Mouse (Mus musculus) CD4-positive, CD25-positive, alpha-beta regulatory T cell, adult 4 months (primary cell): ENCODE data around the gene Grk6. TPM values are rescaled to one million over a fixed set of nuclear protein-coding genes. Genes with fewer than 3 reads are reported as not detected.

Experiments
- ATAC-seq: one replicate; pipeline ENCODE4 v1.8.0; 2017
- polyA plus RNA-seq, 2 experiments: library from polyadenylated mRNA; unstranded; fragments of 100-300 nt; shearing (Covaris generic); gene quantifications; one replicate each; pipeline ENCODE4 v1.2.1; 2017

The Grk6 gene
- 10 to 100 TPM; 26.4 to 36.7 TPM for polyA plus RNA-seq

DNA sequence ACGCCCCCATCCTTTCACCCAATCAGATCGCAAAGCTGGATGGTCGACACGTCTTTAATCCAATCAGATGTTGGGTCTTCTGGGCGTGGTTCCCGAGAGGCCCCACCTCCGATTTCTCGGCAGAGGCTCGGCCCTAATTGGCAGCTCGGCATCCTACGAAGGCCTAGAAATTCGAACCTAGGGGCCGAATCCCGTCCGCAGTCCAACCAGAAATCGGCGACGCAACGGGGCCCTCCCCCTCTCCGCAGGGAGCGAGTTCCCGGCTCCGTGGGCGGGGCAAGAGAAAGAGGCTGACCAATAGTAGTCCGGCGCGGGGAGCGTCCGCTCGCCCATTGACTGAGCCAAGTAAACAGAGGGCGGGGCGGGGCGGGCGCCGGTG lies at the start of gene Grk6:
Grk6 (plus strand) TSS at position 136 of the 379 bp plus-strand sequence.
- peak; percentile 82 for ATAC-seq

DNA sequence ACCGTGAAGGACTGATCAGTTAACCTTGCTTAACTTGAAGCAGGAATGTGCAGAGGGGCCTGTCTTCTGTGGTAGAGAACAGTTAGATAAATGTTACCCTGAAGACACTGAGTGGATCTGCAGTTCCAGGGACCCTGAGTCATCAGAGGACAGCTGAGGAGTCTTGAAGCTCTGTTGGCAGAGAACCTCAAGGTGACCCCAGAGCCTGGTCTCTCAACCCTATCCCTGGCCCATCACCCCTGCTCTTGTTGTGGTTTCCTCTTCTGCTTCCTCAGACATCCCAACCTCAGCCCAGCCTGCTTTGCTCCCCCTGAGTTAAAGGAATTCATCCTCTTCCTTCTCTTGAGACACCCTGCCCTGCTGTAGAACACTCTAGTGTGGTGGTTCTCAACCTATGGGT lies 46.8 kb upstream of the Grk6 start, which contains the start of gene Slc34a1:
Slc34a1 (plus strand) TSS at position 100 of the 400 bp plus-strand sequence.
- no peak for ATAC-seq

DNA sequence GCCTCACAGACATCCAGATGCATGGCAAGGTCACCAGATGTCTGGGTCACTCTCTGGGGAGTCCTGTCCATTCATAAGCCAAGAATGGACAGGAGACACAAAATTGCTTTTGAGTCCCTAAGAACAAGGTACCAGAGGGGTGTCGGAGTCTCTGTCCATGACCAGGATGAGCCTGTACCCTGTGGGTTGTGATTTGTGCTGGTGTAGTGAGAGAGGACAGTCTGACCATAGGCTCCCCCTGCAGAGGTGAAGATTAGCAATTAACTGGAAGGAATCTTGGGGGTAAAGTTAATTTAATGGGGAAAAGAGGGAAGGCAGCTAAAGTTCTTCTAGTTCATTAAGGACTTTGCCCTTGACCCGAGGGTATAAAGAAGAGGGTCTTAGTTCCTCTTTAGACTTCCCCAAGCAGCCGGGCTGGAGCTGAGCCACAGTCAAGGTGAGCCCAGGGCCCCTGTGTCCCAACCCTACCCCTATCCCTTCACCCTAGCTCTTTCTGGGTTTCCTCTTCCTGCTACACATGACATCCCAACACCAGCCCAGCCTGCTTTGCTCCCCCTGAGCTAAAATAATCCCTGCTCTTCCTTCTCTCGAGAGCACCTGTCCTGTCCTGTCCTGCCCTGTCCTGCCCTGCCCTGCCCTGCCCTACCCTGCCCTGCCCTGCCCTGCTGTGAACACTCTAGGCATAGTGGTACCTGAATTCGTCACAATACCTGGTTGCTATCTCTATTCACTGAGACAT lies 45.4 kb upstream of the Grk6 start:
- ATAC-seq = no peak

DNA sequence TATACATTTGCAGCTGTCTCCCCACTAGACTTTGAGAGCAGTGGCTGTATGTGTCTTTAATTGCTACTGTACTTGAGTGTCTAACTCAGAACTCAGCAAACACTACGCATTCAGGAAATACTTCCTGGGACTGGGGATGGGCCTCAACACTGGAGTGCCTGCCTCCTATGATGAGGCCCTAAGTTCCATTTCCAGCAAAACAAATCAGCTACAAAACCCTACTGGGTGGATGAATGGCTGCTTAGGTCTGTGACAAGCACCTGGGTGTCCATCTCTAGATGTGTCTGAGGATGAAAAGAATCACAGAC lies 44.9 kb upstream of the Grk6 start:
- ATAC-seq = no peak

DNA sequence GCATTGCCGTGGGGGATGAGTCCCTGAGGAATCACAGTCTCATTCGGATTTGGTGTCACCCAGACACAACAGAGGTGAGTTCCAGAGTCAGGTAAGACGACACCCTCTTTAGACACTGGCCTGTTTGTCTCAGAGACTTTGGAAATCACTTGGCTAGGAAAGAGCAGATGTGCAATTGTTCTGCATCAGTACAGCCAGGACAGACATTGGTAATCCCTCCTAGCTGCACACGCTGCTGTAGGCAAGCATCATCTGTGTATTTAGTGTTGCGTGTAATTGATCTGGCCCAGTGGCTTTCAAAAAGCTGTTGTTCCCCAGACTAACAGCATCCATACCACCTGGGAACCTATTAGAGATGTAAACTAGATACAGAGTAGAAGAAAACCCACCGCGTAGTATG lies 41.6 kb upstream of the Grk6 start:
- ATAC-seq = no peak

DNA sequence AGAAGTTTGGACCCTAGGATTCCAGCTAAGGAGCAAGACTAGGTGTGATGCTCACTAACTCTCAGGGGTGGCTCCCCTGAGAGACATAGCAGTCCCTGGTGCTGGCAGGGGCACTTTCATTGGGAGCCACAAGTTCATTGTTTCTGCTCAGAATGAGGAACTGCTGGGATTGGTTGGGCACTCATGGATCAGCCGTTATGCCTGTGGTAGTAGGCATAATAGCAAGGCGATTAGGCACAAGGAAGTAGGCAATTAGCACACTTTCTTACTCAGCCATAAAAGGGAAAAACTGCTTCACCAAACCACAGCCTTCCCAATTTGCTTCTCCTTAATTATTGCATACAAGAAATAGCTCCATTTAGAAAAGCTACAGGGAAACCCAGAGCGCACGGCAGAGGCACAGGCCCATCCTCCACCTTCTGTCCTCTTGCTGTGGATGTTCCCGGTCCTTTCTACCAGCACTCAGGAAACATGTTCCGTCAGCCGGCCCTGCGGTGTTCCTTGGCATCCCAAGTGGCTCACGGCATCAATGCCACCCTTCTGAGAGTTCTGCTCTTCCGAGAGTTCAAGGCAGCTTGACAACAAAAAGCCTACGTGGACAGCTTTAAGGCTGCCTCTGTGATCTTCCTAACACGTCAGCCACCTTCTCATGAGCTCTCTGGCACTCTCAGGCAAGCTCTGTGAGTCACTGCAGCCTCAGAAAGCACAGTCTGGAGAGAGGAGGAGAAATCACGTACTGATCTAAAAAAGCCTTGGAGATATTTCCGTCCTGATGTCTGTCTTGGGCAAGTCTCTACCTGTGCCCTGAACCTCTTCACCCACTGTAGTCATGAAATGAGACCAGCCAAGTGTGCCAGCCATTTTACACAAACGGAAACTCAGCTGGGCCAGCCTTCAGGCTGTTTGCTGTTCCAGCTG lies 40.7 kb upstream of the Grk6 start:
- ATAC-seq = no peak

DNA sequence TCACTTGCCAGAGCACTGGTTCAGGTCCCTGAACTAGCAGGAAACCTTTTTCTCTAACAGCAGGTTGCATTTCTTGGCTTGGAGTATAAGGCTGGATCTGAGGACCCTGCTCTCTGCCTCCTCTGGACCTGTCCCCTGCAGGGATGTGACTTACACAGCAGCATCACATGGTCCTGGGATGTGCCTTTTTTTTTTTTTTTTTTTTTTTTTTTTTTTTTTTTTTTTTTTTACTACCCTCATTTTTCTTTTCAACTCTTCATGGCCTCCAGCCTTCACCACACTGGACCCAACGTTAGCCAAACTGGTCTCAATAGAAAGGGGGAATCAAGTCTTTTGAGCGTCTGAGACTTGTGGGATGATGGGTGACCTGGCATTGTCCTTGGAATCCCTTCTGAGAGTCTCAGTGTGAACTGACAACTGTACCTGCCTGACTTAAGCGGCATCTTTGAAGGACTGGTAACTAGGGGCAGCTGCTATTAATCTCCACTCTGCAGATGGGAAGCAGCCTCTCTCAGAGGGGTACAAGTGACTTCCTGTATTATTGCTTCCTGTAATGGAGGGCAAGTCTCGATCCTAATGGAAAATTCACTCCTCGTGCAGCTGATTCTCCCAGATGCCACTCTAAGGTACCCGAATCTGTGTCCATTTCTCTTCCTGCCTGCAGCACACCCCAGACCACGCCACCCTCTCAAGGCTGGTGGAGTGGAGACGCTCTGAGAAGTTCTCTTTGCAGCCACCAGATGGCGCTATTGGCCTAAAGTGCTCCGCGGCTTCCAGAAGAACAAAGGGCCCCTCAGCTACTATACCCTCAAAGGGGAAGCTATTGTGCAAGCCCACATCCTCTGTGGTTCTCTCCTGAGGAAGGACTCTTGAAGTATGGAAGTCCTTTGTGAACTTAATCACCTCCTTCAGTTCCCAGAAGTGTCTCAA lies 39.8 kb upstream of the Grk6 start:
- peak; percentile 96 for ATAC-seq

DNA sequence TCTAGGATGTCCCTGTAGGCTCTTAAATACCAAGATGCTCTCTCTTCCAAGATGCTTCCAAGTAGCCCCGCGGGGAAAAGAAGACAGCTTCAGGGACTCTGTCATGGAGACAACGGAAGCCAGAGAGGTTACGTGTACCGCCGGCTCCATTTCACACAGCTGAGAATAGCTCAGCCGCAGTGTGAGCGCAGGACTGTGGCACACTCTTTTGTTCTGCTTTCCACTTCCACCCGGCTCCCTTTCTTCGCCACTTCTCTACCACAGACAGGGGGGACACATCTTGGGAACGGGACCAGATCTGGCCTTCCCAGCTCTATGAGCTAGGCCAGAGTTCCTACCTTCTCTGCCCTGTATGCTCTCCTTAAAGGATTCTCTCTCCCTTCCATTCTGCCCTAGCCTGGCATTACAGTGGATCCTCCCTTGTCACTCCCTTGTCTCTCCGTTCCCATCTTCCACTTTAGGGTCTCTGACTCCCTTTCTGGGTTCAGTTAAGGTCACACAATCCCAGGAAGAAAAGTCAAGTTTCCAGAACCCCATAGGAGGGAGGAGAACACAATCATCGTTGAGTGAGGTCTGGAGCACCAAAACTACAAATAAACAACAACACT lies 39.0 kb upstream of the Grk6 start:
- ATAC-seq = peak; percentile 69

DNA sequence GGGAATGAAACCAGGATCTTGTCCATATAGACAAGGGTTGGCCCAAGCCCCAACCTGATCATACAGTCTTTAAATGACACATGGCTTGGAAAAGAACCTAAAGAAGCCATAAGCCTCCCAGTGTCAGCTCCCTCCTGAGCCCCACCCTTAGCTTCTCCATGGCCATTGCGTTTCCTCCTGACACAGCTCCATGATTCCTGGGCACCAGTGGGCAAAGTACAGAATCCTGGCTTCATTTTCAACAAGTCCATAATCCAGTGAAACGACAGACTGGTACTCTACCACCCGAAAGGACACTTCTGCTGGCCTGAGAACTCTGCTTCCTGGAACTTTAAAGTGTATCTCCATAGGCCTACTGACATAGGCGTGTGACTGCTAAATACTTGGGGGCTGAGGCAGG lies 37.5 kb upstream of the Grk6 start:
- ATAC-seq = no peak

DNA sequence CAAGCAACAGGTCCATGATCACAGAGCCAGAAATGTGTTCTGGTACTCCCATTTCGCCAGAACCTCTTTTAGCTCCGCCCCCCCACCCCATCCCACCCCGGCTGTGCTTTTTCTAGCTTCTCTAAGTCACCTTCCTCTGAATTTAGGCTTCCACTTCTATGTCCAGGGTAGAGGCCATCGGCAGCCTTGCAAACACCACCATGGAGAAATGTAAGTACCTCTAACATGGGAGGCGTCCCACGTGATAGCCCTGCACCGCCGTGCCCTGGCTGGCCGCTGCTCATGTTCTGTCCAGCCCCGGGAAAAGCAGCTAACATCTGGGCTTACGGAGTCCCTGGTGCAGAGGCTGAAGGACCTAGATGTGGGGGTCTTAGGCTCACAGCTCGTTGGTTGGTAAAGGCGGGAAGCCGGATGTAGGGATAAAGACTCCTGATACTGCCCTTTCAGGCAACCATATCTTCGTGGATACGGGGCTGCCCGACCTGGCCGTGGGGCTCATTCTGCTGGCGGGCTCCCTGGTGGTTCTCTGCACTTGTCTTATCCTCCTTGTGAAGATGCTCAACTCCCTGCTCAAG lies 36.2 kb upstream of the Grk6 start:
- no peak for ATAC-seq

DNA sequence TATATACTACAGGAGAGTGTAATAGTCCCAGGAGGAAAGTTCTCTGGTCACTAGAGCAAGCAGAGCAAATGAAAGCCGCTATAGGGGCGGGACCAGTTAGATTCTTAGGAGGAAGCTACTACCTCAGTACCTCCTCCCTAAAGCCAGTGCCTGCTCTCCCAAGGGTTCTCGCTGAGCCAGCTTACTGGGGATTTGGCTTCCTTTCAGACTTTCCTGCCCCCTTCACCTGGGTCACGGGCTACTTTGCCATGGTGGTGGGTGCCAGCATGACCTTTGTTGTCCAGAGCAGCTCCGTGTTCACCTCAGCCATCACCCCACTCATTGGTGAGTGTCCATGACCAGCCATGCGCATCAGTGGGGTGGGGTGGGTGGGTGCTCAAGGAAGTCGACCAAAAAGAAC lies 33.0 kb upstream of the Grk6 start:
- no peak for ATAC-seq

DNA sequence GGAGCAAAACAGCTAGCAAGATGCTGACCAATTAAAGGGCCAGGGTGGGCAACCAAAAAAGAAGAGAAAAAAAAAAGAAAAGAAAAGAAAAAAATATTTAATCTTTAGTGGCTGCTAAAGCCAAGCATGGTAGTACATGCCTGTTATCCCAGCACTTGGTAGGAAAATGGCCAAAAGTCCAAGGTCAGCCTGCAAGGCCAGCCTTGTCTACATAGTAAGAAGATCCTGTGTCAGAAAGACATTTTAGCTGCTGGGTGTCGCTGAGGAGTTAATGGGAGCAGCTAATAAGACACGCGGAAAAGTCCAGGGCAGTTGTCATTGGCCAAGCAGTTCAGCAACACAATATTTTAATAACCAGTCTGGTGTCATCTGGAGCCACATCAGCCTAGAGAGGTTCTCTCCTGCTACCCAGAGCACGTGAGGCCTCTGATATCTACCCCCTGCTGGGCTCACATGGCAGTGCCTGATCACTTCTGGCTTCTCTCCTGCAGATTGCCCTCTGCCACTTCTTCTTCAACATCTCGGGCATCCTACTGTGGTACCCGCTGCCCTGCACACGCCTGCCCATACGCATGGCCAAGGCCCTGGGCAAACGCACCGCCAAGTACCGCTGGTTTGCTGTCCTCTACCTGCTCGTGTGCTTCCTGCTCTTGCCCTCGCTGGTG lies 32.1 kb upstream of the Grk6 start:
- no peak for ATAC-seq

DNA sequence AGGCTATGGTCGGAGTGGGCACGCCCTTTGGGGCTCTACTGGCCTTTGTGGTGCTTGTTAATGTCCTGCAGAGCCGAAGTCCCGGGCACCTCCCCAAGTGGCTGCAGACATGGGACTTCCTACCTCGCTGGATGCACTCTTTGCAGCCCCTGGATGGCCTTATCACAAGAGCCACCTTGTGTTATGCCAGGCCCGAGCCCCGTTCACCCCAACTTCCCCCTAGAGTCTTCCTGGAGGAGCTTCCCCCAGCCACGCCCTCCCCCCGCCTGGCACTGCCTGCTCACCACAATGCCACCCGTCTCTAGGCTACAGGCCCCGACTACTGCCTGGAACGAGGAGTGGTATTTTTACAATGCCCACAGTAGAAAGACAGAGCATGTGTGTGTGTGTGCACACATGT lies 31.5 kb upstream of the Grk6 start:
- no peak for ATAC-seq

DNA sequence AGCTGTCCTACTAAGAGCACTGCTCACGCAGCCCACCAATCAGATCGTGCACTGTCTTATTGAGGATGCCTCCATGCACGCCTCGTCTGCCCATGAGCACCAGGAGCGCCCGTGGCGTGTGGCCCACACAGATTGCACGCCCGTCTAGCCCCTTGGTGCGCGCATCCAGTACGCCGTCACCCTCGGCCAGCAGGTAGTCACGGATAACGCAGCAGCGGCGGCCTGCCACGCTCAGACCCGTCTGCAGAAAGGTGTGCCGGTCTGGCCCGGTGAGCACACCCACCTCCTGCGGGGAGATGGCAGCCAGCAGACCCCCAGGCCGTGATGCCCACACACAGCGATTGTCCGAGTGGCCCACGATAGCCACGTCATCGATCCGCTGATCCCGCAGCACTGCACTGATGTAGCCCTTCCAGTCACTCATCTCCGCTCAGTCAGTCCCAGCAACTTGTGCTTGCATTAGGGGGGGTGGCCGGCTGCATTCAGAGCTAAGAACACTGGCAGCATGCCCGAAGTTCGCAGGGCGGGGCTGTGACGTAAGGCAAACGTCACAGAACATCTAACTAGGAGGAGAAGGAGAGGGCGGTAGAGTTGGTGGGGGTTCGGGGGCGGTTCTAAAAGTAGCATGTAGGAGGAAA lies 30.0 kb upstream of the Grk6 start, which contains the start of gene Pfn3:
Pfn3 (minus strand) TSS at position 490 of the 638 bp plus-strand sequence.
- no peak for ATAC-seq

DNA sequence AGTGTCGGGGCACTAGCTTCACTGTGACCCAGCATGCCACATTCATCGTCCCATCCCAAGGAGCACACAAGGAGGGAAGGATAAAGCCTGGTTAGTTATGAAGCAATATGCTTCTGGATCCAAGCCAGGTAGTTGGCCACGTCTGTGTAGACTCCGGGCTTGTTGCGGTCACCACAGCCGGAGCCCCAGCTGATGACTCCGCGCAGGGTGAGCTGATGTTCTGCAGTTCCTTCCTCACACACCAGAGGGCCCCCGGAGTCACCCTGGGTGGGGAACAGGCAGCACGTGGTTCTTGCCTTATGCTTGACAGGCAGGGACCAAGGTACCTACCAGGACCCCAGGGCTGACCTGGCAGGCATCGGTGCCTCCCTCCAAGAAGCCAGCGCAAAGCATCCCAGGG lies 26.9 kb upstream of the Grk6 start:
- peak; percentile 76 for ATAC-seq

DNA sequence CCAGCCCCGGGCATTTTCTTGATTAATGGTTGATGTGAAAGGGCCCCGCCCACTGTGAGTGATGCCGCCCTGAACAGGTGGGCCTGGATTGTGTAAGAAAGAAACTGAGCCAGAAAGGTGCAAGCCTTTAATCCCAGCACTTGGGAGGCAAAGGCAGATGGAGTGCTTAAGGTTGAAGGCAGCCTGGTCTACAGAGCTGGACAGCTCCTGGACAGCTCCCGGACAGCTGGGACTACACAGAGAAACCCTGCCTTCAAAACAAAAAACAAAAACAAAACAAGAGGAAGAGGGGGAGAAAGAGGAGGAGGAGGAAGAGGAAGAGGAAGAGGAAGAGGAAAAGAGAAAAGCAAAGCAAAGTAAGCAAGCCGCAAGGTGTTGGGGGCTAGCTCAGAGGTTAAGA lies 25.7 kb upstream of the Grk6 start:
- ATAC-seq = no peak

DNA sequence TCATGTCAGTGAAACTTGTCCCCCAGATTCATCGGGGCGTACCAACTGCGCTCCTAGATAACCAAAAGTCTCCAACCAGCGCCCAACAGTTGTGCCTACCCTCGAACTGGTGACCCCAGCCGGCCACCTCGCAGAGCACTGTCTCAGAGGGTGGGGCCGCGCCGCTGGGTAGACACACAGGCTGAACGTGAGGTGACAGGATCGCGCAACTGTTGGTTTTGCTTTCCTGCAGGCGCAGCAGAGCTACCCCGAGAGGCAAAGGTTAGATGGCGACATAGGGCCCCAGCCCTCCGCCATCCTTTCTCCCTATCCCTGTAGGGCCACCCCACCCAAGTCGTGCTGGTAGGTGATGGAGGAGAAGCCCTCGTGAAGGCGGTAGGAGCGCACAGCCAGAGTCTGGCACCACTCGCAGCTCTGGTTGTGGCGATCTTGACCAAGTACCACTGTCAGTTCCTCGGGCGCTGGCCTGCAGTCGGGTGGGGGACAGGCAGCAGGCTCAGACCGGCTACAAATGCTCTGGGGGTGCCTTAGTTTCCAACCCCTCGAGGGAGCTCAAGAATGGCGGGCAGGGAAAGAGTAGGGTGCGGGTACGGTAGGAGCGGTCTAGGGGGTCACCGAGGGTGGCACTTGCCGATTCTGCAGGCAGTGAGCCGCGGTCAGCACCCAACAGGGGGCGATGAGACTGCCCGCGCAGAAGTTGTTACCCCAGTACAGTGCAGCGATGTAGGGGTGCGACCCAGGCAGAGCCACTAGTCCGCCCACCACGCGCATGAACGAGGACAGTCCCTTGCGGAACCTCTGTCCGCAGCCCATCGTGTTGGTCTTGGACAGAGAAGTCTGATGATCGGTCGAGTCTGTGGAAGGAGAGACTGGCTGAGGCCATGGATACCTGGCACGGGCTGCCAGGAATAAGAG lies 24.6 kb upstream of the Grk6 start:
- ATAC-seq = no peak

DNA sequence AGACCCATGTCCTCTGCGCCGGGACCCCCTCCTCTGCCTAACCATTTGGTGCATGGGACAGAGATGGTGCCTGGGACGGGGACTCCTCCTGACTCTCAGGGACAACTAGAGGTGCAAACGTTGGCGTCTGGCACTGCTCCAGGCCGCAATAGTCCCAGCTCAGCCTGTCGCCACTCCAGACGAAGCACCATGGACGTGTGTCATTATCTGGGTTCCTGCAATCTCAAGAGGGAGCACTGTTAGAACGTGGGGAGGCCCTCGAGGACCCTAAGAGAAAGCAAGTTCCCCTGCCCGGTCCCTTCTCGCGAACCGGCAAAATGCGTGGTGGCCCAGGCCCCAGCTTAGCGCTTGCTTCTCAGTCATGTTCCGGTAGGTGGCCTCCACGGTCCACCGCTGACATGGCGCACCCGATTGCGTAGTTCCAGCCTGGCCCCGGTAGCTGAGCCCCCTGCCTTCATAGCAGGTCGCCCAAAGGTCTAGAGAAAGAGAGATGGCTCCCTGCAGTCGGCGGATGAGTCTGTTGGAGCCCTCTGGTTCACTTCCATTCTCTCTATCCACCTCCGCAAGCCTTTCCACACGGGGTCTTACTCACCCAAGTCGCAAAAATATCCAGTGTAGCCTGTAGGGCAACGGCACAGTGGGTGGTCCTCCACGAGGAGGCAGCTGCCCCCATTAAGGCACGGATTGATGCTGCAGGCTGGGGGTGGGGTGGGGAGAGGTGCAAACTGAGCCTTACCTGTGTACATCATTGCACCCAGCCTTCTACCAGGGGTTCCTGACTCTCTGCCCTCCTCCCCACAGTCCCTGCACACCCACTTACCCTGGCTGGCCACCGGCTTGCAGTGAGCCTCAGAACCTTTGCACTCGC lies 23.7 kb upstream of the Grk6 start:
- ATAC-seq = peak; percentile 84

DNA sequence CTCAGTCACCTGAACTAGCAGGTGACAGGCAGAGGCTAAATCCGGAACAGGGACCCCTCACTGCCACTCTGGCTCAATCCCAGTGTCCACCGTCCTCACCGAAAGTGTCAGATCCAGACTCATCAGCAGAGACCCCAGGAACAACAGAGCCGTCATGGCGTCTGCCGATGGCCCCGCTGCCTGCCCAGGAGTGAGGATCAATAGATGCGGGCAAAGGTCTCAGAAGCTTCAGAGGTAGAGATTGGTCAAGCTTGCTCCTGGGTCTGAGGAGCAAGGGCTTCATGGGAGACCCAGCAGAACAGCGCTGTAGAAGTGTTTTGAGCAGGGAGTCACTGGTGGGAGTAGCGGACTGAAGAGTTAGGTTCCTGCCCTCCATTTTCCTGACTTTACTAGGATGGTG lies 18.3 kb upstream of the Grk6 start, which contains the start of gene F12:
F12 (minus strand) TSS at position 181 of the 400 bp plus-strand sequence.
- ATAC-seq = no peak
